Mouse (Mus musculus) gastrocnemius, postnatal 10 days (tissue): ENCODE results near the gene Slx4ip. TPM values are rescaled to one million over a fixed set of nuclear protein-coding genes. Genes with fewer than 3 reads are reported as not detected.

Source experiments
- DNase-seq: peaks from one replicate; pipeline ENCODE4 v3.0.0; 2021; ENCODE audit warnings: mixed read lengths
- total RNA-seq, 2 experiments: library from RNA; stranded (reverse); gene quantifications; 2 replicates each; pipeline ENCODE4 v1.2.3; 2021

Slx4ip gene
- total RNA-seq, 2 experiments from 2014 or later: 2.5 to 2.6 TPM

GRCm38 (mm10) chr2:136947500-136947899 is 56.5 kb downstream of the Slx4ip start:
- DNase-seq: no peak

GRCm38 (mm10) chr2:136947937-136948336 is 56.9 kb downstream of the Slx4ip start:
- DNase-seq: no peak

- no peak for DNase-seq
Measured at GRCm38 (mm10) chr2:136952238-136952637, 61.2 kb downstream of the Slx4ip start.

- DNase-seq: no peak
Measured at GRCm38 (mm10) chr2:136955726-136956571, 64.9 kb downstream of the Slx4ip start.

GRCm38 (mm10) chr2:136958697-136959096 is 67.7 kb downstream of the Slx4ip start:
- no peak for DNase-seq

- DNase-seq: peak; percentile 10
Measured at GRCm38 (mm10) chr2:136975774-136976173, 84.8 kb downstream of the Slx4ip start.

DNA sequence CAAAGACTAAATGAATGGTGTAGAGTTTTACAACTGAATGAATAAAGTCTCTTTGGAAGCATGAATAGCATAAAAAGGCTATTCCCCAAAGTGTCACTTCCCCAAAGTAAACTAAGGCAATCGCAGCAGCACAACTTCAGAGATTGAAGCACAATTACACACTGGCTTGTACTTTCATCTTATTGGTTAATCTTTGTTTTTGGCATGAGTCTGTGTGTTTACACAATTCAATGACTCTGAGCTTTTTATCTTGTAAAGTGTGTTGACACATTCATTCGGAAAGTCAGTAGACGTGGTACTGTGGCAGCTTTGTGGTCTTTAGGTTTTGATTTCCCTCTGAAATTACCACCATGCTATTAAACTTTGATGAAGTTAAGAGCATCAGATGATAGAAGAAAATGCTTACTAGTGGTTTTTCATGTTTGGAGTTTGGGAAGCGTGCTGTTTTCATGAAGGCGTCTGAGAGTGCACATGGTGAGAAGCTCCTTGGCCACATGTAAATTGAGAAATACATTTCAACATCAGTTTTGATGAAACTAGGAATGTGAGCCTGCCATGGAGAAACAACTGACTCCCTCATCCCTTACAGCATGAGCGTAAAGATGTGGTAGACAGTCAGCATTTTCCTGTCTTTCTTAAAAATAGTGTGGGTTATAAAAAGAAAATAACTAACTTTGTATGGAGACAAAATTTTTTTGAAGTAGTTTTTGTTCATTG is 88.2 kb downstream of the Slx4ip start:
- DNase-seq: no peak

GRCm38 (mm10) chr2:136981062-136981879 is 90.3 kb downstream of the Slx4ip start:
- DNase-seq: no peak

- DNase-seq: no peak
Measured at GRCm38 (mm10) chr2:136983959-136984358, 92.9 kb downstream of the Slx4ip start.

DNA sequence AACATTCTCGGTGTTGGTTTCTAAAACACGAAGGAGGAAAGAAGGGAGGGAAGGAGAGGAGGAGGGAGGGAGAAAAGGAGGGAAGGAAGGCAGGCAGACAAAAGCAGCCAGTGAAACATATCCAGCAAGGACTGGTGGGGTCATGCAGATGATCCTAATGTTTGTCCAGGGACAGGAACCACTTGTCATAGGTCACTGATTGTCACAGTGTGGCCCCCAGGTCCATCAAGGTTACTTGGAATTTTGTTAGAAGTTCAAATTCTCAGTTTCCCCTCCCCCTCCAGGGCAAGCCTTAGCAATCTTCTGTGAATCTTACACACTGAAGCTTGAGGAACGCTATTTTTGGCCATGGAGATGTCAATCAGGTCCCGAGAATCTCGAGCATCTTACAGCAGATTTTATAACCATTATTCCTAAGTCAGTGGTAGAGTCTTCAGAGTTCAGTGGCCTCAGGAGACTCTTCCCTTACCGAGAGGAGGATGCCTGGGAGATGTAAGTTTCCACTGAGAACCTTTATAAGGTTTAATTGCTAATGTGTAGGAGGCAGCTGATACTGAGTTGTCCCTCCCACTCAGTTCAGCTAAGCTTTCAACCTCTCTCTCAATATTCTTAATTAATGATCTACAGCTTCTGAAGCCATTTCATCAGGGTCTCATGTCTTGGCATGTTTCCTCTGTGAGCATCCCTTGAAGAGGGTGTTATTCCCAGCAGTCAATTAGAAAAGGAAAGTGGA is 95.1 kb downstream of the Slx4ip start:
- DNase-seq: no peak

DNA sequence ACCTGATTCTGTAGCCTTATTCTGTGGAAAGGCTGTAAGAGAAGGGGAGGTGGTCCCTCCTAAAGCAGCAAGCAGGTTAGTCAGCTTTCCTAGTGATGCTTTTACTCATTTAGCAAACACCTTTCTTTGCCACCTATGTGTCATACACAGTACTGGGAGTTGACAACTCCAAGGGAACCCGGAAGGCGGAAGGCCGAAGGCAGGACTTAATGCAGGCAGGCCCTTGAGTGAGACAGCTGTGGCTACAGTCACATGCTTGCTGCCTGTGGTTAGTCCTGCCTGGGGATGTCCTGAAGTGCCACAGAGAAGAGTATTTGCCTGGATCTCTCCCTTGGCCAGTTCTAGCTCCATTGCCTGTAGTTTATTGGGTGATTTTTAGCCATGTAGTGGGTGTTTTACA is 102.1 kb downstream of the Slx4ip start:
- no peak for DNase-seq

DNA sequence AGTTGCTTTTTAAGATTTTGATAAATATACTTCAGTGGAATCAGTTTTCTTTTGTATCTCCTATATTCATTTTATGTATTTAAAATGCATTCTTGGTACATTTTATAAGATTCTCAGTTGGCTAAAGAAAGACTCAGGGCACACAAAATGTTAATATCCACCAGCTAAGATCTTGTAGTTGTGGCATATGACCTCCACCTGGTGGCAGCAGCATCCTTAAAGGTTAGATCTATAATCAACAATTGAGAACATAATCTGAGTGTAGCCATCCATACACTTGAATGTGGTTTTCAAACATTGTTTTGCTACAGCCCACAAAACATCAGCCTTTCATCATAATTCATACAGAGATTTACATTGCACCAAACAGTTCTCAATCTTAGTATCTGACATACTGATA is 106.1 kb downstream of the Slx4ip start:
- peak; percentile 13 for DNase-seq

DNA sequence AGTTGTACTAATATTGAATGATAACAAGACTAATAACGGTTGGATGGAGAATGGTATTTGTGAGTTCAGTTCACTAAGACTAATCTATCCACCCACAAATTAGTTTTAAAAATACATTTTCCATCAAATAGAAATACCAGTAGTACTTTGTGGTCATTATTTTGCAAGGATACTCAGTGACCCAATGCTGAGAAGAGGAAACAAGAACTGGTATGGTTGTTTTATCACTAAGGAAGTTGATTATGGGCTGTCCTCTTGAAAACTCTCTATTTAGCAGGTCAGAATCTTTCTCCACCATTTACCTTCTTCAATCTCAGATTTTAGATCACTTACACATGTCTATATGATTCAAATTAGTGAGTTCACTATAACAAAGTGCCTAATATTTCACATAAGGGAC is 111.0 kb downstream of the Slx4ip start:
- no peak for DNase-seq

DNA sequence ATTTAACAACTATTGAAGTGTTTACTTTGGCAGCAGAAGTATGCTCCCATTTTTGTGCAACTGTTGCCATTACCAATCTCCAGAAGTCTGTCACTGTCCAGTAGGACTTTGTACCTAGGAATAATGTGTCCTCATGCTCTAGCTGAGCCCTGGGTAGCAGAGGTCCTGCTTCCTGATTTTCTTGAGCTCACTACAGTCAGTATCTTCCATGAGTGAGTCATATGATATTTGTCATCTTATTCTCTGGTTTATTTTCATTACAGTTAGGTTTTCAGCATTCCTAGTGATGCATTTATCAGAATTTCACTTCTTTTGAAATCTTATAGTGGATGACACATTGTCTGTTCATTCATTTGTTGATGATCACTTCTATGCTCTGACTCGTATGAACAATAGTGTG is 115.6 kb downstream of the Slx4ip start:
- no peak for DNase-seq

DNA sequence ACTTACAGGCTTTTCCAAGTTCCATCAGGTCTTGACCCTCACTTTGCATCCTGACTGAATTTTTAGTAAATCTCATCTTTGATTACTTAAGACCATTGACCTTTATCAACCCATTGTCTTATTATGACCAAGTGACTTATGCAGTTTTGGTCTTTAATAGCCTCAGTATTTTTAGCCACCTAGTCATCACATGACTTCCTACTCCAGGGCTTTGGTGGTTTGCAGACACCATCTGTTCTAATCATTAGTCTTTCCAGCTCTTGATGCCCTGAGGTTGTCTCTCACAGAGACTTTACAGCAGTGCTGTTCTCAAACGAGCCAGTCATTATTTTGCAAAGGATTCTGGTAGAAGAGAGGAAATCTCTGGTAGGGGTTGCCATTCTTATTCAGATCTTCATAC is 121.0 kb downstream of the Slx4ip start:
- no peak for DNase-seq

DNA sequence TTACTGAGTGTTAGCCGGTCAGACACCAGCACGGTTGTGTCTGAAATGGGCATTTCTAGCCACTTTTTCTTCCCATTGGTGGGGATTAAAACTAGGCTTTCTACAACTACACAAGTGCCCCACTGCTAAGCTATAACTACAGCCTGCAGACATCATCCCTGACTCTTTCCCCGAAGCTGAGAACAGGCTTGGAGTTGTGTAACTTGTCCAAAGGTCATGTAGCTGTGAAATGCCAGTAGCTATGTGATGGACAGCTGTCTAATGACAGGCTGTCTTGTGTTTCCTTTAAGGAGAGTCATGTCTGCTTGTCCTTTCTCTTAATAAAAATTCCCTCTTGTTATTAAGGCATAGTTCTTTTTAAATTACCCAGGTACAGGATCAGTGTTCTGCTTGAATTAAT is 122.1 kb downstream of the Slx4ip start:
- no peak for DNase-seq

- no peak for DNase-seq
Measured at GRCm38 (mm10) chr2:137013811-137014350, 122.9 kb downstream of the Slx4ip start.

- DNase-seq: no peak
Measured at GRCm38 (mm10) chr2:137014423-137014822, 123.4 kb downstream of the Slx4ip start.

DNA sequence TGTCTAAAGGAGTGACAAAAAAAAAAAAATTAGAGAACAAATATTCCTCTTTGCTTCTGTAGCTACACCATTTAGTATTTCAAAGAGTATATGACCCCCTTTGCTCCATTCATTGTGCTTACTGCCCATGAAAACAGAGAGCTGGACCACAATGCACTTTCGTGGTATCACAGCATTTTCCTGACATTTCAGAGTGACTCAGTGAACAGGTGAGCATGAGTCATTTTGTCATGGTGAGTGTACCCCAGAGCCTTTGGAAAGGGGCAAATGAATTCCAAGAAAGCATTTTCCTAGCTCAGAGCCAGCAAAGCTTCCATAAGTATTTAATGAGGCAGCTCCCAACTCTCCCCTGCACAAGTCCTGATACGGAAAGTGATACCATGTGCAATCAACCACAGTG is 153.1 kb downstream of the Slx4ip start:
- no peak for DNase-seq

DNA sequence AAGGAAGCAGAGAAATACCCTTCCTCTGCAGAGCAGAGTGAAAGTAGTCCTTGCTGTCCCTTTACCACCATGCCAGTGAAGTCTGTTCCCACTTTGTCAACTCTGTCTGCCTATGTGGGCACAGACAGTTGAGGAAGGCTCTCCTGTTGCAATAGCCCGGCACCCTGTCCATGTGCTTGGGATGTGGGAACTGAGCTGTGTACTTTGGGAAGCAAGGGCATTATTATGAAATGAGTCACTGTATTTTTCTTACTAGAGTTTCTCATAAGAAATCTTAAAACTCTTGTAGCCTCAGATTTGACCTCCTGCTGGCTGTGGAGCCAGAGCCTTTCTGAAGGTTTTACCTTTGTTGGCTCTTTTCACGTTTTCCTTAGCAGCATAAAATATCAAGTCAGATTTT is 158.3 kb downstream of the Slx4ip start:
- no peak for DNase-seq

GRCm38 (mm10) chr2:137049906-137050305 is 158.9 kb downstream of the Slx4ip start:
- no peak for DNase-seq

DNA sequence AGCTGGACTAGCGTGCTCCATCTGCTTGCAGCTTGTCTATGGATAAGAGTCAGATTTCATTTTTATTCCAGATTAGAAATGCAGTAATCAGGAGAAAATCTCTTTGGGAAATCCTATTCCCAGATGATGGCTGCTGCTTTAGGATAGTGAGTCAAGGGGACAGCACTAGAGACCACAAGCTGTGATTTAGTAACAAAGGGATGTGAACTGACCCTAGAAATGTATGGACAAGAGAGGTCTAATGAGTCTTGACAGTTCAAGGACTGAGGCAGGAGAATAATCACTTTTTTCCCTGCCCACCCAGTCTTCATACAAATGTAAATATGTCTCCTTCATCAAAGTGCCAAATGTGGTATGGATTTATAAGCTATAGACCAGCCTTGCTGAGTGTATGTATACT is 172.8 kb downstream of the Slx4ip start:
- no peak for DNase-seq
